Mouse (Mus musculus) gastrocnemius, postnatal 10 days (tissue): ENCODE measurements around the gene Mat2b. TPM values are rescaled to one million over a fixed set of nuclear protein-coding genes. Genes with fewer than 3 reads are reported as not detected.
"Not testable (repeated sequence)": the region's sequence is repeated elsewhere in the genome, so short reads cannot be mapped to it uniquely, and the experiment has no call there.

Experiments used
- DNase-seq: peaks from one replicate; pipeline ENCODE4 v3.0.0; 2021; ENCODE audit warnings: mixed read lengths
- long read RNA-seq, 2 experiments: library from polyadenylated mRNA; stranded (forward); transcript quantifications; one replicate each; pipeline ENCODE4 v2.0.0; 2021
- total RNA-seq, 2 experiments: library from RNA; stranded (reverse); gene quantifications; 2 replicates each; pipeline ENCODE4 v1.2.3; 2021

The Mat2b gene
- 10 to 100 TPM; 55.3 to 61.3 TPM for total RNA-seq
- long read RNA-seq, experiment 1, transcript Mat2b-201 (7 exons, 1,949 nt), result major isoform, 54 of 94 reads
- long read RNA-seq, experiment 1, transcript Mat2b-202 (7 exons, 2,053 nt), result minor isoform, 22 of 94 reads
- long read RNA-seq, experiment 1, partial matches to known transcripts, result 6 of 94 reads
- long read RNA-seq, experiment 1, other reads (novel, unspliced or antisense), result 12 of 94 reads
- long read RNA-seq, experiment 2, transcript Mat2b-202 (7 exons, 2,053 nt), result minor isoform, 31 of 119 reads
- long read RNA-seq, experiment 2, transcript Mat2b-201 (7 exons, 1,949 nt), result major isoform, 78 of 119 reads
- long read RNA-seq, experiment 2, partial matches to known transcripts, result 3 of 119 reads
- long read RNA-seq, experiment 2, other reads (novel, unspliced or antisense), result 7 of 119 reads

DNA sequence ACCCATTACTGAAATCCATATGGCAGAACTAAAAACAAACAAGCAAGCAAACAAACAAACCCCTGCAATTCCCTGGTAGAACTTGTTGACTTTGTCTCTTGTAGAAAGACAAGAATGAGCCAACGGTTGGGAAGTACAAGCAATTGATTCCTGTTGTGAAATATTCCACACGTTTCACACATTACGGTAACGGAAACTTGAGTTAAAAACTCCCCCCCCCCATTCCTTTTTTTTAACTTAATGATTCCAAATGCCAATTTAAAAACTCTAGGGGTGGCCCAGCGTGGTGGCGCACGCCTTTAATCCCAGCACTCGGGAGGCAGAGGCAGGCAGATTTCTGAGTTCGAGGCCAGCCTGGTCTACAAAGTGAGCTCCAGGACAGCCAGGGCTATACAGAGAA, at the start of gene Mat2b:
Gene Mat2b (minus strand): TSS at position 101 of the 400 bp plus-strand sequence.
- no peak for DNase-seq

DNA sequence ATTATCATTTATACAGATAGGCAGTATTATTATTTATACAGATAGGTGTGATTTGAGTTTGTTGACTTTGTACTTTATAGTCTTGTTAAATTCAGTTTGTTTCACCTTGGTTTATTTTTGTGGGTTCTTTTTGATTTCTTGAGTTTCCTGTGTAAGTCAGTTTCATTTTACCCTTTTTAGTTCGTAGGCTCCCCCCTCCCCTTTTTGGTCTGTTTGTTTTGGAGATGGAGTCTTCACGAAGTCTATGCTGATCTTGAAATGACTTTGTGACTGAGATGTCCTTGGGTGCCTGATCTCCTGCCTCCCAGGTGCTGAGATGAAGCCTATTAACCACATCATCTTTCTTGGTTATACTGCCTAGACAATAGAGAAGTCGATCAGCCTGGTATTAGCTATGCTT, 49.3 kb upstream of the Mat2b start:
- DNase-seq, result no peak

DNA sequence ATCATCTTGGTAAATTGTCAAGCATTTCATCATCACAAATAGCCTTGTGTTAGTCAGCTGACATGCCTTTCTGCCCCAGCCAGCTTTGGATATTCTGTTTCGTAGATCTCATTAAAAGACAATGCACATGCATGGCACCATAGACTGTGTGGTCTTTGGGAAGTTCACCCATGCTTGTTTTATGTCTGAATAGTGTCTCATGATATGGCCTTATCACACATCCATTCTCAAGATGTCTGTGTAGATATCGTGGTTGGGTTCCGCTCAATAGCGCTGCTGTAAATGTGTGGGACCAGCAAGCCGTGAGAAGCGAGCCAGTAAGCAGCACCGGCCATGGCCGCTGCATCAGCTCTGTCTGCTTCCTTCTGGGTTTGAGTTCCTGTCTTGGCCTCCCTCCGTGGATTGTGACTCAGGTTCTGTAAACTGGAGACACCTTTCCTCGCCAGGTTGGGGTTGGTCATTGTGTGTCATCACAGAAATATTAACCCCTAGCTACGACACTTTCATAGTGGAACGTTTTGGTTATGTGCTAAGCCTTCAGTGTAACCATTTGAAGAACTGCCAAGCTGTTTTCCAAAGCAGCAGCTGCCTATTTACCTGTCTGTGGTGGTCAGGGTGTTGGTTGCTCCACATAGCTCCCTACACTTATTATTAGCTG, 46.7 kb upstream of the Mat2b start:
- DNase-seq, result no peak

DNA sequence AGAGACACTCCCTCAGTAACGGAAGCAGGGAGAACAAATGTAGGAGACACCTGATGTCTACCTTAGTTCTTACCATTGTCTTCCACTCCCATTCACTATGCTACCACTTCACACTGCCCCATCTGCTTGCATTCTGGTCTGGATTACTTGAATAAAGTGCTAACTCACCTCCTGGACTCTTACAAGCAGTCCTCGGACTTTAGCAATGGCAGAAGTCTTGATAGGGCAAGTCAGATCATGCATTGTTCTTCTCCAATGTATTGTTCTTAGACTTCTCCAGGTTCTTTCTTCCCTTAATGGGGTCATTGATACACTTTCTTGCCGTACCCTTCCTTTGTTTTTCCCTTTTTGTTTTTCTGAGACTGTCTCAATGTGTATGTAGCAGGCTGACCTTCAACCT, 42.4 kb upstream of the Mat2b start:
- DNase-seq, result no peak

DNA sequence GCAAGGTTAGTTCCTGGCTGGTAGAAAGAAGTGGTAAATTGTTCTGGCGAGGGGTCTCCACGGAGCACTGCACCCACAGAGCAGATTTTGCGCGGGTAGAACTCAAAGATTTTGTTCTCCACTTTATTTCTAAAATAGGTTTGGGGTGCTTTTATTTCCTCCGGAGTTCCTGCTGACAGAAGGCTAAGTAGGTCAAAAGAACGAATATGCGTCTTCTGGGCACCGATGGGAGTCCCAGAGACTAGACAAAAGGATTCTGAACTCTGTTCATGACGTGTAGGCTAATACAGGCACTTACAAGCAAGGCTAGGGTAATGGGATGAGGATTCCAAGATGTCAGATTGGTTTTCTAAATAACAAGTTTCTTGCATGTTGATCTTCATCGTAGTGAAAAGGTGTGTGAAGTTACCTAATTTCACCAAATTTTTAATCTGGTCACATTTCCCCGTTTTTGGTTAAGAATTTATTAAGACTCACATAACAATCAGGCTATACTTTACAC, 39.3 kb upstream of the Mat2b start:
- no peak for DNase-seq

DNA sequence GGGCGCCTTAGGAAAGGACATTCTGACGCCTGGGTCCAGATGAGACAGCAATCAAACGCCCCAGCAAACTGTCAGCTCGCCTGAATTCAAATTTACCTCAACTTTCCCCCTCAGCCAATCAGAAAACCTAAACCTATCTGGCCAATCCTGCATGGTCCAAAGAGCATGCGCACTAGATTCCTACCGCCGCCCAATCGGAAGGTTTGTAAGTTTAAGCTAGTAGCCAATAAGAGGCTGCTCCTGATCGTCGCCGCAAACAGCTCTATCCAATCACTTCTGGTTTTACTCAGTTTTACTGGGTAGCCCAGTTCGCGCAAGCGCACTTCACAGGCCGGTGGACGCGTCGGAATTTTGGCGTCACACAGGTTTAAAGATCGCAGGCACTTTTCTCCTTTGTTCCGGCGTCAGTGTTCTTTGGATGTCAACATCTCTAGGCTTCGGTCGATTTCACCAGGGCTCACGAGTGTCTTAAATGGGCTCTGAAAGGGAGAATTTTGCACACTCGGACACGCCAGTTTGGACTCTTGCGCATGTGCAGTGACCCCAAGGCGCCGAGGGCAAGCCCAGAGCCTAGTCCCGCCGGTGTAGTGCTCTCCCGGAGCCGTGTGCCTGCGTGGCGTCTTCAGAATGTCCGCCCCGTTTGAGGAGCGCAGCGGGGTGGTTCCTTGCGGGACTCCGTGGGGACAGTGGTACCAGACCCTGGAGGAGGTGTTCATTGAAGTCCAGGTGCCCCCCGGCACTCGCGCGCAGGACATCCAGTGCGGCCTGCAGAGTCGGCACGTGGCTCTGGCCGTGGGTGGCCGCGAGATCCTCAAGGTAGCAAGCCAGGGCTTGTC, 38.6 kb upstream of the Mat2b start, which contains the start of the genes Hmmr and Nudcd2:
Gene Hmmr (minus strand): TSS at position 84 of the 836 bp plus-strand sequence.
Gene Nudcd2 (plus strand): TSS at position 329 of the 836 bp plus-strand sequence.
- peak; percentile 86 for DNase-seq

DNA sequence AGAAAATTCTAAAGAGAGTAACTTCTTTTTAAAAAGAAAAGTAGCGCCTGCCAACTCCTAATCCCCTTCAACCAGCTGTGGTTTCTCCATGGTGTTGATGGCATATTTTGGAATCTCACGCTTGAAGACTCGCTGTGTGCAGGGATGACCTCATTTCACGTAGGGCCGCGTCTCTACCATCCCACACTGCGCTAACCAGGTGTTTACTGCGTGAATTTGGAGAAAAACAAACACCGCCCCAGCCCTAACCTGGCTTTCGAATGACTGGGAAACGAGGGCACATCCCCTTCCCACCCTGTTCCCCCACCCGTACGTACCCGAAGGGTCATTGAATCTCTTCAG, 38.0 kb upstream of the Mat2b start:
- no peak for DNase-seq

DNA sequence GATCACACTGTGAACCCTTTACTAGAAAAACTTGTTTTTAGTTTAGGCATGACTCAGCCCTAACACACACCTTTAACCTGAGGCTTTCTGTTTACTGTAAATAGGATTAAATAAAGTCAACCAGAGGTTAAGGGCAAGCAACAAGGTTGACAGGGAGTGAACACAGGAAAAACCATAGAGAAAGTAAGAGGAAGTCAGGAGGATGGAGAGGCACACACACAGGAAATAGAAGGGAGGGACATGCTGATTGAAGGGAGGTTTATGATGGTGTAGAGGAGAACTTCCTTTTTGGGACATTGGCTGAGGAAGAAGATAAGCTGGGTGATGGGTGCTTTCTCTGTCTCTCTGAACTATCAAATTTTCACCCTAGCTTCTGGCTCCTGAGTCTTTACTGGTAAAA, 23.3 kb upstream of the Mat2b start:
- no peak for DNase-seq

DNA sequence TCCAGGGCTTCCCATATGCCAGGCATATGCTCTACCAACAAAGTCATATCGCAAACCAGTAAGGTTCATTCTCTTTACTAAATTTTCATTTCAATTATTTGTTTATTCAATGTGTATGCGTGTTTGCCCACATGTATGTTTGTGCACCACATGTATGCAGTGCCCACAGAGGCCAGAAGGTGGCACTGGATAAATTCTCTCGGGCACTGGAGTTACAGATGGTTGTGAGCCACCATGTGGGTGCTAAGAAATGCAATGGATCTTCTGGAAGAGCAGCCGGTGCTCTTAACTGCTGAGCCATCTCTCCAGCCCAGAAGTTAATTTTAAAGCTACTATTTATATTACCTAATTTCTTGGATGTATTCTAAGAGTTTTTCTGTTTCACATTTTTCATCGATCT, 20.5 kb upstream of the Mat2b start:
- no peak for DNase-seq

DNA sequence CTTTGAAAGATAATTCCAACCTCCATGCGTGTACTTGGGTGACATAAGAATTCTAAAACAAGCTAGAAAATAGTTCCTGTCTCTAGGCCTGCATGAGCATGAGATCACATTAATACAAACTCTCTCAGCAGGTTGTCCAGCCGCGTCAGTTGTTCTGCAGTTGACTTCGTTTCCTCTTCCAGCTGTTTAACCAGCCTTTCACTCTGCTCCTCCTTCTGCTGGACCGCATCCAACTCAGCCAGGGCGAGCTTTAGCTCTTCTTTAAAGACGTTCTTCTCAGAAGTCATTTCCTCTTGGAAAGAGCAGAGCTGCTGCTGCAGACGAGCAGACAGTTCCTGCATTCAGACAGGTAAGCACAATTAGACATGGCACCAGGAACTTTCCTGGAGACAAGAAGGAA, 18.9 kb upstream of the Mat2b start:
- DNase-seq, result no peak

DNA sequence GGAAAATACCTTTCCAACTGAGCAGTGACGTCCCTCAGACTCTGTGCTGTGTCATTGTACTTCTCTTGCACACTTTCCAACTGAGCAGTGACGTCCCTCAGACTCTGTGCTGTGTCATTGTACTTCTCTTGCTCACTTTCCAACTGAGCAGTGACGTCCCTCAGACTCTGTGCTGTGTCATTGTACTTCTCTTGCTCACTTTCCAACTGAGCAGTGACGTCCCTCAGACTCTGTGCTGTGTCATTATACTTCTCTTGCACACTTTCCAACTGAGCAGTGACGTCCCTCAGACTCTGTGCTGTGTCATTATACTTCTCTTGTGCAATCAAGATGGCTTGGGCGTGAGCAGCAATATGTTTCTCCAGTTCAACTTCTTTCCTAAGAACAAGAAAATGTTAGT, 14.9 kb upstream of the Mat2b start:
- DNase-seq, result not testable (repeated sequence)

DNA sequence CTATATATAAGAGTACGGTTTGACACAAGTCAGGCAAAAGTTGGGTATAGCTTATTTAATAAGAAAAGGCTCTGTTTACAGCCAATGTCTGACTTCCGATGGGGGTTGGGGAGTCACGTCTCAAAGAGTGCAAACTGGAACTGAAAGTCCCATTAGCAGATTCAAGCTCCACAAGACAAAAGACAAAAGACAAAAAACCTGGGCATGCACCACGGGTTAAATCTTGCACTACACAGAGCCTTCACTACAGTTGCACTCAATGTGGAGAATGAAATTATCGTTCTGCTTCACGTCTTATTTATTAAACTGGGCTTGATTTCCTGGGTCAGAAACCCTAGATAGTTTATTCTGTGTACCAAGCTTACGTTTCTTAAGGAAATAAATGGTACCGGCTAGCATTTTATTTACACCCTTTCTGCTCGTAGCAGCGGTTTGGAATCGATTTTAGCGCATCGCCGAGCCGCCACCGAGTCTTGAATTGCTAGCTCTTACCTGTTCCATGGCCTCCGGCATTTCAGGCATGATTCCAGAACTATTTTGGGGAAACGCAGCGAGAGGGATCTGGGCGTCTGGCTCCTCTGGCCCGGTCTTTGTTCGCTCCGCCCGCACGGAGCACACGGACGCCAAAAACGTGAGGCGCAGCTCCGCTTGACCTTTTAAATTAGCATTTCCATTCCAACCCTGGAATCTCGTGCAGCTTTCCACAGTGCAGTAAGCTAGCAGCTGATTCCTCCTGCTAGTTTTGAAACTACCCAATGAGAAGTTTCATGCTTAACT, 504 bp downstream of the Mat2b start:
- peak; percentile 60 for DNase-seq

DNA sequence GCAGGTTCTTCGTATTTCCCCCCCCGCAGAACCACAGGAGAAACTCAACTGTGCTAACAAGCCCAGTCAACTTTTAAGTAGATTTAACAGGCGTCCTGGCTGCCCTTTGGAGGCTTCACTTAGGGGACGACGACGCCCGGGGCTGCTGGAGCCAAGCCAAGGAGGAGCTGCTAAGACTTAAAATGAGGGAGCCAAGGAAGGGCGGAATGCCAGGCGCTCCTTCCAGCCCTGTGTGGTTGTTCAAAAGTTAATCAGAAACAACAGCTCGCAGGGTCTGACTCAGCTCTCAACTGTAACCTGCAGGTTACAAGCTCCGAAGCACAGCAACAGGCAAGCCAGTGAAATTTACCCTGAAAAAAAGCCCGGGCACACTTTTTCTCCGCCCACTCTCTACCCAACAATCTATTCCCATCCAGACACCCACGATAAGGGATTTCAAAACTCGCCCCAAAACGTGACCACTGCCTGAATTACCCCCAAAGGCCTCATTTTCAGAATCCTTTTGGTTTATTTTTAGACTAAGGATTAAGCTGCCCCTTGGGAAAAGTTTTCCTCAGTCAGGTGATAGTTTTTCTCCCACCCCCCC, 1.5 kb downstream of the Mat2b start:
- peak; percentile 76 for DNase-seq

DNA sequence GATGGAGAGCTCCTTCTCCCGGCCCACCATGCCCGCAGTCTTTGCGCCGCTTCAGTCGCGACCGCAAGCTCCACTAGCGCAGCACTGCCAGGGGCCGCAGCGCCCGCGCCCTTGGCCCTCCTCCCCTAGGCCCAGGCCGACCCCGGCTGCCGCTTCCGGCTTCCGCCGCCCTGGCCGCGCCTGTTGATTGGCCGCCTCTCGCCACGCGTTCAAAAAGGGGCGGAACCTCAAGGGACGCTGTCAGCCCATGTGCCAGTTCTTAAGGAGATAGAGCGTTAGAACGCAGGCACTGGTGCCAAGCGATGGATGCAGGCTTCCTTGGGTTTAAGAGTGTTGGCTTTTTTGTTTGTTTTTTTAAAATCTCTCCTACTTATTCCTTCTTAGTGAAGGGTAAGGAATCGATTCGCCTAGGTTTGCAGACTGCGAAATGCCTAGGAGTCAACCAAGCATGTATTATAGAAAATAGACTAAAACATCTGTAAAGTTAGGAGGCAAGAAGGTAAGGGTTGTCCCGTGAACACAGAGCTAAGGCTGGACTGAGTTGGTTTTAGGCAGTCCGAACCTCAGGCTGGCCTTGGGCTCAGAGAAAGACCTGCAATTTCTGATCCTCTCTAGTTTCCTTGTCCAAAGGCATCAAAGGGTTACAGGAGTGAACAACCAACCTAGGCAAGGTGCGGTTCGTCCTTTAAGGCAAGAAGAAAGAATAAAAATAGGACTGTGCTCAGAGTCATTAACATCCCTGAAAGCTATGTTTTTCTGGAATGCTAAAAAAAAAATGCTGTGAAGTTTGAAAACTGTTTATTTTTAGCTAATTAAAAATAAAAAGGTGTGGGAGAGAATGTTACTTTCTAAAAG, 2.3 kb downstream of the Mat2b start:
- peak; percentile 93 for DNase-seq

DNA sequence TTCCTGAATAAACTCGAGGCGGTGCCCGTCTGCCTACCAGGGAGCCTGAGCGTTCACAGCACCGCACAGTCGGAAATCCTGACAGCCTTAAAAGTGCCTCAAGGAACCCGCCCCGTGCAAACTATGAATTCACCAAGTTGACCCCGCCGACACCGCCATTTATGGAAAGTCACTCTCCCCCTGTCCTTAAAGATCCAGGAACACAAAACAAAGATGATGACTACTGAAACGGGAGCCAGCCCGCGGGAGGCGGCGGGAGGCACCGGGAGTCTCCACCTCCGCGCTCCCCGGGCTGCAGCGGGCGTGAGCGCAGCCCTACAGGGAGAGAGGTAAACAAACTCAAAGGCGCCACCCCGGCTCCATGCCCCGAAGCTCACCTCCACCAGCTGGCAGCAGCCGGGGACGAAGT, 2.9 kb downstream of the Mat2b start:
- DNase-seq, result no peak

DNA sequence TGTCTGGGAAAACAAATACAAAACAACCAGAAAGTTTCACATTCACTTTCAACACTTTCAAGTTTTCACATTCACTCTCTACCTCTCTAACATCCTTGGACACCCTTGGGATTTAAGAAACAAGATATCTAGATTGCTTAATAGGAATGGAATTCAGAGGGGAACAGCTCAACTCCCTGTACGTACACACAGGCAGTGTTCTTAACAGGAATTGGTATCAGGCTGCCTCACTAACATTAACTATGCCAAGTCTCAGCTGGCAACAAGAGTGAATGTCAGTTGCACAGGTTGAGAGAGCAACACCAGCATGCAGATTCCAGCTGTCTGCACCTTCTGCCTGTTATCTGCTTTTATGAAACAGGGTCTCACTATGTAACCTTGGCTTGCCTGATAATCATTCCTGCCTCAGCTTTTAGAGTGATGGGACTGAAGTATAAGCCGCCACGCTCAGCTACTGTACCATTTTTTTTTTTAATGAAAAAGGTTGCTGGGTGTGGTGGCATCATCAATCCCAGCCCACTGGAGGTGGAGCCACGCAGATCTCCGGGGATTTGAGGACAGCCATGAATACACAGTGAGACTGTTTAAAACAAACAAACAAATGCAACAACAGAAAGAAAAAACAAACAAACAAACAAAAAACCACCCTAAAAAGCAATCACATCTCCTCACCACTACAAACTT, 4.4 kb downstream of the Mat2b start:
- no peak for DNase-seq

DNA sequence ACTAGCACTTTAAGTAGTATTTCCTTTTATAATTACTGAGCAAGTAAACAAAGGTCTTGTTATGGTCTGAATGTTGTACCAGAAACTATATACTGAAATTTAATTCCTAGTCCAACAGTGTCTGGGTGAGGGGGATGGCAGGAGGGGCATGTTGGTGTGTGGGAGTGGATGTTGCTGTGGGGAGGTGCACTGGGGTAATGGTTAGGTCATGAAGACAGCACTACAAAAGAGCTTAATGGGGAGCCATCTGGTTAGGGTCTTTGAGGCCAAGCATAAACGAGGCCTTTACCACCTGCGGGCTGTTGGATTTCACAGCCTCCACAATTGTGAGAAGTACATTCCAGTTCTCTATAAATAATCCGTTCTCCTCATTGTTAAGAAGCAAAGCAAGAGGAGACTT, 11.7 kb downstream of the Mat2b start:
- DNase-seq, result no peak

DNA sequence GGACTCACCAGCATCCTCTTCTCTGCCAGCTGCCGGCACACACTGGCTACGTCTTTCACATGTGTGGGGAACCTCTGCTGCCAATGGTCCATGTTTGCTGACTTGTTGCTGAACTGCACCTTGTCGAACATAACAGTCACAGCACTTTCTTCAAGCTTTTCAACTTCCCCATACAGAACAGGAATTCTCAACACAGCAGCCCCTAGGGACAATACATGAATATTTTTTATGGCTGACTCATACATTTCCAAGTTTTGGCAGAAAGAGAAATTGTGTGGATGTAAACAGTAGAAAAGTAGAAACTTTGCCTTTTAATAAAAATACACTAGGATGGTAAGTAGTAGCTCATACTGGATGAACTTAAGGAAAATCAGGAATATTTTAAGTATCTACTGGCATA, 12.5 kb downstream of the Mat2b start:
- no peak for DNase-seq

DNA sequence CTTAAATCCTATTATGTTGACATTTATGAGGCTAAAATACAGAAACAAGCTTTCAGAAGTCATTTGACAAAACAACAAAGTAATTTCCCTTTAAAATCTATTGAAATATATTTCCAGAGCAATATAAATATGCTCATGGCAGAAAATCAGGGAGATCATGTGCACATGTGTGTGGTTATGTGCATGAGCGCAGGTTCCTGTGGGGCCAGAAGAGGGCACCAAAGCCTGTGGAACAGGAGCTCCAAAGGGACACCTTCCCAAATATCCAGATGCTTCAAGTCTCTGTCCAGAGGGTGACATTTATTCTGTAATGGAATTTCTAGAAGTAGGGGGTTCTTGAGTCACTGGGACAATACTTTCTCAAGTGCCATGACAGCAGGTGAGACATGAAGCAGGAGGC, 17.8 kb downstream of the Mat2b start:
- DNase-seq, result no peak
